Mouse (Mus musculus) neural tube, embryonic 11.5 days (tissue): Measurements from ENCODE around the gene Stk11. TPM values are rescaled to one million over a fixed set of nuclear protein-coding genes. Genes with fewer than 3 reads are reported as not detected.

Source experiments
- ATAC-seq: fragments of 200-750 bp; cut with Nextera tagmentation; 2 replicates; pipeline ENCODE4 v1.8.0; 2017; ENCODE audit warnings: moderate number of reproducible peaks, mild to moderate bottlenecking, moderate TSS enrichment, moderate library complexity; ENCODE audit not compliant: insufficient read depth, low FRiP score, low TSS enrichment
- DNase-seq: peaks from one replicate; pipeline ENCODE4 v3.0.0-alpha.2; 2015; ENCODE audit warnings: low spot score
- H3K27ac ChIP-seq: fragments of 300-500 bp; sonication (generic); 2 replicates; pipeline ENCODE4 v1.5.1; 2014; ENCODE audit warnings: low read depth, mild to moderate bottlenecking, low read length
- H3K27me3 ChIP-seq: fragments of 300-500 bp; sonication (generic); 2 replicates; pipeline ENCODE4 v1.6.1; 2014; ENCODE audit warnings: mild to moderate bottlenecking, low read length, mixed read lengths; ENCODE audit not compliant: control insufficient read depth, insufficient read depth
- H3K36me3 ChIP-seq: fragments of 300-500 bp; sonication (generic); 2 replicates; pipeline ENCODE4 v1.6.1; 2014; ENCODE audit warnings: mild to moderate bottlenecking, low read length, moderate library complexity, mixed read lengths; ENCODE audit not compliant: control insufficient read depth, insufficient read depth
- H3K4me1 ChIP-seq: fragments of 300-500 bp; sonication (generic); 2 replicates; pipeline ENCODE4 v1.6.1; 2014; ENCODE audit warnings: low read length, mixed read lengths; ENCODE audit not compliant: control insufficient read depth, insufficient read depth
- H3K4me2 ChIP-seq: fragments of 300-500 bp; sonication (generic); 2 replicates; pipeline ENCODE4 v1.6.1; 2014; ENCODE audit warnings: low read depth, mild to moderate bottlenecking, moderate library complexity
- H3K4me3 ChIP-seq: fragments of 300-500 bp; sonication (generic); 2 replicates; pipeline ENCODE4 v1.5.1; 2014; ENCODE audit warnings: low read depth, low read length
- H3K9ac ChIP-seq: fragments of 300-500 bp; sonication (generic); 2 replicates; pipeline ENCODE4 v1.6.1; 2014; ENCODE audit warnings: mild to moderate bottlenecking, low read length
- H3K9me3 ChIP-seq: fragments of 300-500 bp; sonication (generic); 2 replicates; pipeline ENCODE4 v1.6.1; 2016; ENCODE audit warnings: low read length; ENCODE audit not compliant: control insufficient read depth
- WGBS: fragments of 180-500 bp; shearing (Covaris S2); extraction: QIAGEN DNeasy Blood & Tissue Kit; methylation state at CpG from one replicate; pipeline ENCODE4 v1.1.7; 2014; 5-methylcytosine and 5-hydroxymethylcytosine counted together
- polyA plus RNA-seq: library from polyadenylated mRNA; unstranded; fragments of >200 nt; fragmentation: Nextera tagmentation; extraction: Ambion mirVana; gene quantifications from 2 replicates; pipeline ENCODE4 v1.2.1, GENCODE M21; 2014

Stk11 gene
- polyA plus RNA-seq, 1 experiment from 2014 or later = 23.5 TPM

- peak overlapping the region; percentile 57 for H3K4me2 ChIP-seq
- H3K27me3 ChIP-seq = peaks cover 29% of the 10 kb centered on the region
- H3K9ac ChIP-seq = peak overlapping the region; percentile 35
- no peaks in the 10 kb centered on the region for H3K36me3 ChIP-seq
- H3K27ac ChIP-seq = no peak overlapping the region
- H3K4me1 ChIP-seq = peaks cover 24% of the 10 kb centered on the region
- ATAC-seq (no peak), DNase-seq (no peak)
- H3K9me3 ChIP-seq = no peaks in the 10 kb centered on the region
- WGBS = 6% methylated on average over 27 of the region's 29 CpGs
- H3K4me3 ChIP-seq = peak overlapping the region; percentile 52
Observed at GRCm38 (mm10) chr10:80136952-80137625, 21.5 kb downstream of the Stk11 start.

GRCm38 (mm10) chr10:80137626-80138552 lies 22.3 kb downstream of the Stk11 start:
- Histone ChIP-seq H3K4me1 (peaks cover 28% of the 10 kb centered on the region), H3K9ac (peak overlapping the region; percentile 79), H3K4me2 (peak overlapping the region; percentile 57), H3K4me3 (peak overlapping the region; percentile 52), H3K27ac (peak overlapping the region; percentile 65), H3K36me3 (no peaks in the 10 kb centered on the region), H3K27me3 (peaks cover 29% of the 10 kb centered on the region), H3K9me3 (no peaks in the 10 kb centered on the region)
- 3% methylated on average over 22 of the region's 33 CpGs for WGBS
- DNase-seq (peak; percentile 46), ATAC-seq (no peak)

GRCm38 (mm10) chr10:80138553-80139438 lies 23.2 kb downstream of the Stk11 start, which contains the start of gene Atp5d:
Atp5d (plus strand) TSS chr10:80138632.
- Histone ChIP-seq H3K27ac (peak within 1 kb of the TSS; percentile 65), H3K4me1 (peaks cover 30% of the 10 kb centered on the region)

GRCm38 (mm10) chr10:80139439-80139775 lies 23.8 kb downstream of the Stk11 start:
- no peak for ATAC-seq
- H3K9me3 ChIP-seq = no peaks in the 10 kb centered on the region
- peak overlapping the region; percentile 52 for H3K4me3 ChIP-seq
- H3K27ac ChIP-seq = peak overlapping the region; percentile 65
- H3K4me2 ChIP-seq = peak overlapping the region; percentile 57
- WGBS = 1% methylated on average over 10 of the region's 10 CpGs
- no peaks in the 10 kb centered on the region; the same call in none of the 2 replicates for H3K36me3 ChIP-seq
- no peak for DNase-seq
- H3K9ac ChIP-seq = peak overlapping the region; percentile 79
- peaks cover 29% of the 10 kb centered on the region for H3K27me3 ChIP-seq
- peaks cover 30% of the 10 kb centered on the region for H3K4me1 ChIP-seq

More at GRCm38 (mm10) chr10:80138553-80139438, 23.2 kb downstream of the Stk11 start, which contains the start of gene Atp5d:
- Histone ChIP-seq H3K9me3 (no peaks in the 10 kb centered on the region), H3K9ac (peak within 1 kb of the TSS; percentile 79), H3K27me3 (peaks cover 29% of the 10 kb centered on the region), H3K4me2 (peak within 1 kb of the TSS; percentile 57), H3K4me3 (peak within 1 kb of the TSS; percentile 52), H3K36me3 (no peaks in the 10 kb centered on the region; the same call in 1 of the 2 replicates)
- DNase-seq (peak; percentile 67), ATAC-seq (no peak; the same call in 1 of the 2 replicates)
- under 1% methylated on average over 74 of the region's 94 CpGs for WGBS

GRCm38 (mm10) chr10:80139975-80140665 lies 24.5 kb downstream of the Stk11 start:
- H3K36me3 ChIP-seq = peaks cover 4% of the 10 kb centered on the region
- ATAC-seq (no peak), DNase-seq (no peak)
- H3K27ac ChIP-seq = no peak overlapping the region
- H3K27me3 ChIP-seq = peaks cover 28% of the 10 kb centered on the region
- H3K9me3 ChIP-seq = no peaks in the 10 kb centered on the region
- no peak overlapping the region for H3K4me3 ChIP-seq
- no peak overlapping the region for H3K4me2 ChIP-seq
- WGBS = 73% methylated on average over 11 of the region's 11 CpGs
- no peak overlapping the region for H3K9ac ChIP-seq
- peaks cover 30% of the 10 kb centered on the region for H3K4me1 ChIP-seq

- Histone ChIP-seq H3K9ac (peak within 1 kb of the TSS; percentile 32), H3K36me3 (peaks cover 6% of the 10 kb centered on the region), H3K4me3 (peak within 1 kb of the TSS; percentile 74), H3K9me3 (no peaks in the 10 kb centered on the region), H3K4me2 (peak within 1 kb of the TSS; percentile 99), H3K27me3 (peaks cover 24% of the 10 kb centered on the region), H3K27ac (peak within 1 kb of the TSS; percentile 50; the same call in 1 of the 2 replicates), H3K4me1 (peaks cover 34% of the 10 kb centered on the region)
- 70% methylated on average over 10 of the region's 10 CpGs for WGBS
- DNase-seq = no peak
- no peak for ATAC-seq
Observed at GRCm38 (mm10) chr10:80140666-80141035, 25.0 kb downstream of the Stk11 start, which contains the start of gene Cbarp. Cbarp (minus strand) TSS chr10:80140835.

GRCm38 (mm10) chr10:80141243-80141642 lies 25.6 kb downstream of the Stk11 start:
- Histone ChIP-seq H3K36me3 (peaks cover 11% of the 10 kb centered on the region), H3K4me3 (peak overlapping the region; percentile 74), H3K27ac (peak overlapping the region; percentile 50; the same call in 1 of the 2 replicates), H3K4me2 (peak overlapping the region; percentile 99), H3K9me3 (no peaks in the 10 kb centered on the region), H3K4me1 (peaks cover 39% of the 10 kb centered on the region), H3K9ac (peak overlapping the region; percentile 32), H3K27me3 (peaks cover 18% of the 10 kb centered on the region)
- DNase-seq (peak; percentile 95), ATAC-seq (peak; percentile 49)
- under 1% methylated on average over 29 of the region's 29 CpGs for whole genome bisulfite sequencing
